Mouse (Mus musculus) left cerebral cortex, adult 18-20 months (tissue): Measurements from ENCODE around the gene Tmem131. TPM values are rescaled to one million over a fixed set of nuclear protein-coding genes. Genes with fewer than 3 reads are reported as not detected.
A peak's percentile ranks its signal among the peaks of the same experiment; 100 is the strongest.
"Not testable (repeated sequence)": the region's sequence is repeated elsewhere in the genome, so short reads cannot be mapped to it uniquely, and the experiment has no call there.

Experiments used
- DNase-seq, 2 experiments: peaks; one replicate each; pipeline ENCODE4 v3.0.0; 2021 to 2022; ENCODE audit warnings: low spot score in 2 of 2, mixed read lengths in 1 of 2
- total RNA-seq, 2 experiments: library from RNA; stranded (reverse); gene quantifications; 2 replicates each; pipeline ENCODE4 v1.2.3; 2021

Tmem131 gene
- total RNA-seq, 2 experiments from 2014 or later = 51.7 to 55.0 TPM

- peak in 1 of 2 experiments; percentile 29 for DNase-seq
Measured at GRCm38 (mm10) chr1:36920726-36921125, 22.7 kb downstream of the Tmem131 start.

GRCm38 (mm10) chr1:36920154-36920716 lies 23.2 kb downstream of the Tmem131 start:
- peak in 1 of 2 experiments; percentile 36 for DNase-seq

- DNase-seq = no peak
Measured at GRCm38 (mm10) chr1:36919728-36920127, 23.7 kb downstream of the Tmem131 start.

GRCm38 (mm10) chr1:36917423-36917822 lies 26.0 kb downstream of the Tmem131 start:
- DNase-seq = no peak

- no peak for DNase-seq
Measured at GRCm38 (mm10) chr1:36915200-36915580, 28.3 kb downstream of the Tmem131 start.

GRCm38 (mm10) chr1:36914455-36915199 lies 28.8 kb downstream of the Tmem131 start:
- no peak for DNase-seq

- DNase-seq = no peak
Measured at GRCm38 (mm10) chr1:36913806-36914205, 29.7 kb downstream of the Tmem131 start.

GRCm38 (mm10) chr1:36912239-36912638 lies 31.2 kb downstream of the Tmem131 start:
- DNase-seq = no peak

GRCm38 (mm10) chr1:36911603-36912002 lies 31.9 kb downstream of the Tmem131 start:
- no peak for DNase-seq

- no peak for DNase-seq
Measured at GRCm38 (mm10) chr1:36910397-36910796, 33.1 kb downstream of the Tmem131 start.

- DNase-seq = not testable (repeated sequence)
Measured at GRCm38 (mm10) chr1:36909965-36910364, 33.5 kb downstream of the Tmem131 start.

GRCm38 (mm10) chr1:36905216-36905615 lies 38.2 kb downstream of the Tmem131 start:
- no peak for DNase-seq

- DNase-seq = no peak
Measured at GRCm38 (mm10) chr1:36904489-36904888, 39.0 kb downstream of the Tmem131 start.

GRCm38 (mm10) chr1:36904084-36904451 lies 39.4 kb downstream of the Tmem131 start:
- no peak for DNase-seq

- peak; percentile 45 to 60 for DNase-seq
Measured at GRCm38 (mm10) chr1:36903376-36904083, 39.9 kb downstream of the Tmem131 start.

- DNase-seq = no peak
Measured at GRCm38 (mm10) chr1:36902533-36903315, 40.7 kb downstream of the Tmem131 start.

- DNase-seq = no peak
Measured at GRCm38 (mm10) chr1:36899622-36900021, 43.8 kb downstream of the Tmem131 start.

GRCm38 (mm10) chr1:36896423-36896822 lies 47.0 kb downstream of the Tmem131 start:
- DNase-seq = no peak

GRCm38 (mm10) chr1:36895452-36895851 lies 48.0 kb downstream of the Tmem131 start:
- no peak for DNase-seq

GRCm38 (mm10) chr1:36894136-36894535 lies 49.3 kb downstream of the Tmem131 start:
- DNase-seq = no peak

- not testable (repeated sequence) for DNase-seq
Measured at GRCm38 (mm10) chr1:36893720-36894119, 49.7 kb downstream of the Tmem131 start.
